Comparison of ENCODE assay signal across 27 mouse cellular contexts in the genomic region with DNA sequence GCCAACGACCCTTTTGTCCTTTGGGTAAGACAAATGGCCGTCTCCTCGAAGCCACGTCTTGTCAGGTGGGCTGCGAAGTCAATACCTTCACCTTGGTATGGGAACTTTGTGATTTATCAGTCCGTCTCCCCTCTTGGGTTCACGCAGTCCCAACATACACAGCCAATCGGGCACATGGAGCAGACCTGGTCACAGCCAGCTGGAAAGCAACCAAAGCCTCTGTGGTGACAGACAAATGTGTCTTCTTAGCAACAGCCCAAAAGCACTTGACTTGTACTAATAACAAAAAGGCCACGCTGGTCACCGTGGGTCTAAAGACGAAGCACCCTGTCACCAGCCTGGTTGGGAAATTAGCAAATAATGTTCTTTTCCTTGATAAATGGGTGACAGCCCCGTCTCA.
DNase-seq lines count a peak whose midpoint lies in the region; ATAC-seq and TF ChIP-seq lines count a peak whose summit lies in the region.
"Had no signal": no experiment of that assay in that cellular context is flagged by ENCODE, and none has a peak within 500 bp of the region (broad histone marks: within the 10 kb centered on the region; RNA-seq: fewer than 3 reads in every experiment).

No protein-coding gene starts in this region.

- H3K36me3 ChIP-seq in hindbrain, embryonic 13.5 days = peaks cover 26% of the 10 kb centered on the region
- no peaks in the 10 kb centered on the region for H3K36me3 ChIP-seq in hindbrain, embryonic 11.5 days (ENCODE audit: control insufficient read depth, insufficient read depth, low read length)
- peaks cover 32% of the 10 kb centered on the region for H3K36me3 ChIP-seq in neural tube, embryonic 13.5 days
- H3K36me3 ChIP-seq: embryonic facial prominence, embryonic 15.5 days; forebrain, embryonic 12.5 days; forebrain, embryonic 15.5 days; G1E had no signal

- peak; percentile 34 for DNase-seq in adrenal gland, postnatal 14 days
- DNase-seq in adrenal gland, adult 2 months = no peak
- no peak for DNase-seq in hindbrain, embryonic 11.5 days (ENCODE audit: low spot score)
- no peak for DNase-seq in neural tube, embryonic 10.5 days (ENCODE audit: extremely low spot score, low spot score)
- DNase-seq in gastrocnemius, adult 2 months = no peak
- DNase-seq: adrenal gland, adult 8-10 months; B cell, adult 2 months; cerebellum, adult 11 months; cerebellum, adult 2 months; cerebellum, adult 9-11 months; gastrocnemius, postnatal 10 days; heart, adult 11 months; kidney, adult 18-20 months had no signal

- no peak overlapping the region for H3K9ac ChIP-seq in hindbrain, embryonic 13.5 days
- no peak overlapping the region for H3K9ac ChIP-seq in hindbrain, embryonic 11.5 days (ENCODE audit: low read depth, low read length)
- H3K9ac ChIP-seq in neural tube, embryonic 13.5 days = no peak overlapping the region
- H3K9ac ChIP-seq: embryonic facial prominence, embryonic 12.5 days; embryonic facial prominence, embryonic 15.5 days; forebrain, embryonic 12.5 days; forebrain, embryonic 15.5 days; hindbrain, embryonic 14.5 days had no signal

- no peak overlapping the region for H3K4me2 ChIP-seq in hindbrain, embryonic 13.5 days
- H3K4me2 ChIP-seq in hindbrain, embryonic 11.5 days (replicated peaks; ENCODE audit: low read depth, low read length) = no peak overlapping the region
- H3K4me2 ChIP-seq in neural tube, embryonic 13.5 days = no peak overlapping the region
- H3K4me2 ChIP-seq: embryonic facial prominence, embryonic 12.5 days; embryonic facial prominence, embryonic 15.5 days; forebrain, embryonic 12.5 days; forebrain, embryonic 15.5 days; heart, embryonic 11.5 days; hindbrain, embryonic 14.5 days had no signal

- peak overlapping the region; percentile 52; the same call in 1 of the 2 replicates for H3K27ac ChIP-seq in hindbrain, embryonic 13.5 days
- no peak overlapping the region for H3K27ac ChIP-seq in hindbrain, embryonic 11.5 days (ENCODE audit: low read depth, low read length)
- H3K27ac ChIP-seq in neural tube, embryonic 13.5 days (replicated peaks) = 0 out of 2 replicates have a peak overlapping the region, but pooled peaks have one; percentile 42
- no peak overlapping the region for H3K27ac ChIP-seq in gastrocnemius, adult 2 months
- H3K27ac ChIP-seq: embryonic facial prominence, embryonic 12.5 days; embryonic facial prominence, embryonic 15.5 days; forebrain, embryonic 12.5 days; forebrain, embryonic 15.5 days; hindbrain, embryonic 14.5 days; hindbrain, postnatal 0 days had no signal

- H3K27me3 ChIP-seq in hindbrain, embryonic 13.5 days = no peaks in the 10 kb centered on the region
- H3K27me3 ChIP-seq in hindbrain, embryonic 11.5 days (ENCODE audit: control insufficient read depth, insufficient read depth, low read length) = no peaks in the 10 kb centered on the region
- no peaks in the 10 kb centered on the region for H3K27me3 ChIP-seq in neural tube, embryonic 13.5 days
- H3K27me3 ChIP-seq: CH12.LX; embryonic facial prominence, embryonic 12.5 days; embryonic facial prominence, embryonic 15.5 days; Patski had no signal

- no peak for TF ChIP-seq CTCF in gastrocnemius, adult 2 months (IDR thresholded peaks at IDR 0.05)

- no peak overlapping the region for H3K4me3 ChIP-seq in hindbrain, embryonic 13.5 days
- no peak overlapping the region for H3K4me3 ChIP-seq in hindbrain, embryonic 11.5 days (ENCODE audit: low read depth, low read length)
- H3K4me3 ChIP-seq in neural tube, embryonic 13.5 days = no peak overlapping the region
- H3K4me3 ChIP-seq in gastrocnemius, adult 2 months = no peak overlapping the region
- H3K4me3 ChIP-seq: embryonic facial prominence, embryonic 12.5 days; embryonic facial prominence, embryonic 15.5 days; forebrain, embryonic 12.5 days; forebrain, embryonic 15.5 days had no signal

- no peak for ATAC-seq in hindbrain, embryonic 13.5 days (ENCODE audit: low FRiP score)
- ATAC-seq in hindbrain, embryonic 11.5 days (ENCODE audit: low FRiP score) = no peak
- ATAC-seq in neural tube, embryonic 13.5 days (ENCODE audit: low read depth) = no peak
- ATAC-seq: forebrain, embryonic 15.5 days; hindbrain, postnatal 0 days; inflammation-experienced regulatory T-cells, adult 6 months; intestine, embryonic 16.5 days; Patski had no signal

- intact Hi-C loops in gastrocnemius, adult 2 months (cut with DNase I) = no loop called here

- WGBS in hindbrain, embryonic 13.5 days = 80% methylated on average over 12 of the region's 12 CpGs
- 87% methylated on average over 12 of the region's 12 CpGs for WGBS in hindbrain, embryonic 11.5 days
- WGBS in neural tube, embryonic 13.5 days = 82% methylated on average over 12 of the region's 12 CpGs

- peaks cover 41% of the 10 kb centered on the region for H3K4me1 ChIP-seq in hindbrain, embryonic 13.5 days (replicated peaks)
- no peaks in the 10 kb centered on the region; the same call in 1 of the 2 replicates for H3K4me1 ChIP-seq in hindbrain, embryonic 11.5 days (replicated peaks; ENCODE audit: control insufficient read depth, insufficient read depth, low read length)
- H3K4me1 ChIP-seq in neural tube, embryonic 13.5 days (replicated peaks) = peaks cover 45% of the 10 kb centered on the region
- H3K4me1 ChIP-seq: embryonic facial prominence, embryonic 15.5 days had no signal

- no peaks in the 10 kb centered on the region for H3K9me3 ChIP-seq in hindbrain, embryonic 13.5 days
- H3K9me3 ChIP-seq in hindbrain, embryonic 11.5 days (ENCODE audit: control insufficient read depth, low read length) = no peaks in the 10 kb centered on the region
- H3K9me3 ChIP-seq in neural tube, embryonic 13.5 days = no peaks in the 10 kb centered on the region
- H3K9me3 ChIP-seq: embryonic facial prominence, embryonic 12.5 days; embryonic facial prominence, embryonic 15.5 days; forebrain, embryonic 12.5 days; forebrain, embryonic 15.5 days had no signal

Comparison
In these comparisons a context has a peak if more than half of its experiments do, and no peak if none do; other contexts are left out.
1. H3K27ac ChIP-seq: peak in hindbrain, embryonic 13.5 days (single experiment) and neural tube, embryonic 13.5 days (single experiment); none in hindbrain, embryonic 11.5 days (single experiment) and gastrocnemius, adult 2 months (single experiment).